Mouse (Mus musculus) hindbrain, postnatal 0 days (tissue): ENCODE results near the gene 4930447C04Rik. TPM values are rescaled to one million over a fixed set of nuclear protein-coding genes. Genes with fewer than 3 reads are reported as not detected.
A peak's percentile ranks its signal among the peaks of the same experiment; 100 is the strongest.

Source experiments
- ATAC-seq: fragments of 200-750 bp; cut with Nextera tagmentation; 2 replicates; pipeline ENCODE4 v1.8.0; 2017; ENCODE audit warnings: mild to moderate bottlenecking, moderate TSS enrichment, moderate library complexity
- DNase-seq: peaks from one replicate; pipeline ENCODE4 v3.0.0-alpha.2; 2015; ENCODE audit warnings: low spot score
- H3K27ac ChIP-seq: fragments of 300-500 bp; sonication (generic); 2 replicates; pipeline ENCODE4 v1.5.1; 2014; ENCODE audit warnings: mild to moderate bottlenecking
- H3K27me3 ChIP-seq: fragments of 300-500 bp; sonication (generic); 2 replicates; pipeline ENCODE4 v1.6.1; 2014; ENCODE audit warnings: low read length, mixed read lengths; ENCODE audit not compliant: insufficient read depth
- H3K36me3 ChIP-seq: fragments of 300-500 bp; sonication (generic); 2 replicates; pipeline ENCODE4 v1.6.1; 2014; ENCODE audit warnings: low read length, mixed read lengths; ENCODE audit not compliant: insufficient read depth
- H3K4me1 ChIP-seq: fragments of 300-500 bp; sonication (generic); 2 replicates; pipeline ENCODE4 v1.6.1; 2014; ENCODE audit warnings: antibody characterized with exemption, low read length, mixed read lengths; ENCODE audit not compliant: insufficient read depth
- H3K4me2 ChIP-seq: fragments of 300-500 bp; sonication (generic); 2 replicates; pipeline ENCODE4 v1.6.1; 2014; ENCODE audit warnings: low read depth, mild to moderate bottlenecking, low read length, moderate library complexity, mixed read lengths
- H3K4me3 ChIP-seq: fragments of 300-500 bp; sonication (generic); 2 replicates; pipeline ENCODE4 v1.5.1; 2014; ENCODE audit warnings: low read length
- H3K9ac ChIP-seq: fragments of 300-500 bp; sonication (generic); replicated peaks from 2 replicates; pipeline ENCODE4 v1.6.1; 2014; ENCODE audit warnings: mild to moderate bottlenecking, low read length, moderate library complexity, mixed read lengths
- H3K9me3 ChIP-seq: fragments of 300-500 bp; sonication (generic); 2 replicates; pipeline ENCODE4 v1.6.1; 2016; ENCODE audit warnings: low read length, mixed read lengths
- CTCF ChIP-seq: IDR thresholded peaks from 2 replicates; pipeline ENCODE4 v1.5.1; 2016; ENCODE audit warnings: antibody characterized with exemption, control low read depth, low read depth
- WGBS: fragments of 180-500 bp; shearing (Covaris S2); extraction: QIAGEN DNeasy Blood & Tissue Kit; methylation state at CpG from one replicate; pipeline ENCODE4 v1.1.7; 2014; 5-methylcytosine and 5-hydroxymethylcytosine counted together
- polyA plus RNA-seq: library from polyadenylated mRNA; unstranded; fragments of >200 nt; fragmentation: Nextera tagmentation; extraction: Ambion mirVana; gene quantifications from 2 replicates; pipeline ENCODE4 v1.2.1, GENCODE M21; 2015
- total RNA-seq: library from RNA; depleted of rRNA; stranded (reverse); fragments of >200 nt; gene quantifications from 2 replicates; pipeline ENCODE4 v1.2.3, GENCODE M21; 2014

The 4930447C04Rik gene
- total and polyA plus RNA-seq, 2 experiments from 2014 or later: 3.7 to 7.9 TPM

DNA sequence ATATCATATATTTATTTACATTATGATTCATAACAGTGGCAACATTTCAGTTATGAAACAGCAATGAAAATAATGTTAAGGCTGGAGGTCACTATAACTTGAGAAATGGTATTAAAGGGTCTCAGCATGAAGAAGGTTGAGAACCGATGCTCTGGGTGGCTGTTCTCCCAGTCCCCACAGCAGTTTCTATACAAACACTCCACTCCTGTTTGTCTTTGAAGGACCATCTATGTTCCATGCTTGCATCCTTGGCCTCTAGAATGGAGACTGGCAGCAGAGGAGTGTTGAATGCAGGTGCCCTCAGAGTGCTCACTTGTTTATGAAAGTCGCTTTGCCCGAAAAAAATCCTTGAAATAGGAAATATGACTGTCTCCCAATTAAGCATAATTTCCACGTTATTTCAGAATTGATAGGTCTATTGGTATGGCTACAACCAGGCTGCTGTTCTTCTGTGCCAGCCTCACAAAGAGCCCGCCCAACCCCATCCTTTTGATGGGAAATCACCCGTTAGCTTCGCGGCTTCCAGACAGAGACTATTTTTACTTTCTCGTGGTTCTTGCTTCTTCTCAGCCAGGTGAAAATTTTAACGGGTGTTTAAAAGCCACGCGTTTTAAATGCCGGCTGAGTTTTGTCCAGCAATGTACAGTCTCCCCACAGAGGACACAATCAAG, 87.0 kb downstream of the 4930447C04Rik start:
- Histone ChIP-seq H3K36me3 (no peaks in the 10 kb centered on the region), H3K9ac (no peak overlapping the region), H3K4me1 (peaks cover 4% of the 10 kb centered on the region; the same call in 1 of the 2 replicates), H3K4me2 (no peak overlapping the region), H3K9me3 (no peaks in the 10 kb centered on the region), H3K27me3 (peaks cover 81% of the 10 kb centered on the region), H3K4me3 (no peak overlapping the region), H3K27ac (no peak overlapping the region)
- no peak for ATAC-seq
- no peak for DNase-seq
- 25% methylated on average over 13 of the region's 13 CpGs for WGBS
- TF ChIP-seq CTCF: no peak

DNA sequence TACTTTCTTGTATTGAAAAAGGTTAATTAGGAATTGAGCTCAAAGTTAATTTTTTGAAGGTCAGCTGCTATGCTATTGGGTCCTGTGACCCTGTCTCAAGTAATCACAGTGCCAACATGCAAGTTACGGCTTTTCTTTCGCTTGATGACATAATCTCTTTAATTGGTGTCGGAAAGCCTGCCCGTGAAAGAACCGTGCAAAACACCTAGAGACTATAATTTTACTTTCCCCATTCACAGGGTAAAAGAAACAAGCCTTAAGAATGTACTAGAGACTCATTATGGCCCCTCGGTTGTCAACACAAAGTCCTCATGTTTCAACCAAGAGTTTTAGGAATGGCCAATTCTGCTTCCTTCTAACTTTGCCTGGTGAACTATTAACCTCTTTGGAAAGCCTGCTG, 88.3 kb downstream of the 4930447C04Rik start:
- H3K27ac ChIP-seq: no peak overlapping the region
- peaks cover 88% of the 10 kb centered on the region for H3K27me3 ChIP-seq
- ATAC-seq: no peak
- no peaks in the 10 kb centered on the region for H3K36me3 ChIP-seq
- H3K4me3 ChIP-seq: no peak overlapping the region
- 58% methylated on average over 6 of the region's 6 CpGs for WGBS
- TF ChIP-seq CTCF: no peak
- H3K4me2 ChIP-seq: no peak overlapping the region
- no peaks in the 10 kb centered on the region for H3K9me3 ChIP-seq
- H3K9ac ChIP-seq: no peak overlapping the region
- DNase-seq: no peak
- H3K4me1 ChIP-seq: peaks cover 4% of the 10 kb centered on the region; the same call in 1 of the 2 replicates

DNA sequence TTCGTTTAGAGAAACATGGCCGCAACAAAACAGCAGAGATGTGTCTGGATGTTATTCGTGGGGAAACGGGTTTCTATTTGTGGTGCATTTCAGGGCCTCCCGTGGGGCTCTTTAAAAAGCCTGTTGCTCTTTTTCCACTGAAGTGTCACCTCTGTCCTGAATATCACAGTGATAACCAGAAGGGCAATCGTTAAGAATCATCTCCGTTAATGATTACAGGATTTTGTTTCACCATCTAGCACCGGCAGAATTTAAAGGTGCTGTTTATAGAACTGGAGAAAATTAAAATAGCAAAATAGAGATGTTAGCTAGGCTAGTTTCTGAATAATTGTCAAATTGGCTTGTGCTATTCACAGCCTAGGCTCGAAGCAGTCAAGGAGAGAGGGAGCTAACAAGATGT, 90.4 kb downstream of the 4930447C04Rik start:
- H3K36me3 ChIP-seq: no peaks in the 10 kb centered on the region
- WGBS: 59% methylated on average over 9 of the region's 9 CpGs
- H3K9me3 ChIP-seq: no peaks in the 10 kb centered on the region
- peaks cover 82% of the 10 kb centered on the region for H3K27me3 ChIP-seq
- H3K9ac ChIP-seq: no peak overlapping the region
- no peak overlapping the region for H3K27ac ChIP-seq
- no peak for ATAC-seq
- no peak for DNase-seq
- TF ChIP-seq CTCF: no peak
- no peak overlapping the region for H3K4me3 ChIP-seq
- H3K4me2 ChIP-seq: no peak overlapping the region
- H3K4me1 ChIP-seq: peaks cover 4% of the 10 kb centered on the region; the same call in 1 of the 2 replicates

DNA sequence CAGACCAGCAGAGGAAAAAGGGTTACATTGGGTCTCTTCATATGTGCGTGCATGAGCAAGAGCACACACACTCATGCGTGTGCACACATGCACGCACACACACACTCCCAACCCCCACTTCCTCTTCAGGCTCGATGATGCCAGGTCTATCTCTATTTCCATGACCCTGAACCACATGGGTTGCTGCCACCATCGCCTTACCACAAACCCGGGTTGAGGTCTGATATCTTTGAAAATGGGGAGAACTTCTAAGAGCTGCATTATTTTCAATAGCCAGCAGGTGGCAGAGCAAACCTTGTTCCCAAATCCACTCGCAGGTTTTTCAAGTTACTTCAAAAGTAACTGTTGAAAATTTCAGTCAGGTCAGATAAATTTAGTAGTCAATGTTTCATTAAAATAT, 92.8 kb downstream of the 4930447C04Rik start:
- no peak overlapping the region for H3K27ac ChIP-seq
- H3K4me3 ChIP-seq: no peak overlapping the region
- H3K4me1 ChIP-seq: no peaks in the 10 kb centered on the region
- peak; percentile 77 for TF ChIP-seq CTCF
- ATAC-seq (no peak), DNase-seq (peak; percentile 81)
- H3K27me3 ChIP-seq: peaks cover 63% of the 10 kb centered on the region
- 28% methylated on average over 7 of the region's 7 CpGs for WGBS
- no peaks in the 10 kb centered on the region for H3K36me3 ChIP-seq
- no peak overlapping the region for H3K4me2 ChIP-seq
- no peaks in the 10 kb centered on the region for H3K9me3 ChIP-seq
- no peak overlapping the region for H3K9ac ChIP-seq

DNA sequence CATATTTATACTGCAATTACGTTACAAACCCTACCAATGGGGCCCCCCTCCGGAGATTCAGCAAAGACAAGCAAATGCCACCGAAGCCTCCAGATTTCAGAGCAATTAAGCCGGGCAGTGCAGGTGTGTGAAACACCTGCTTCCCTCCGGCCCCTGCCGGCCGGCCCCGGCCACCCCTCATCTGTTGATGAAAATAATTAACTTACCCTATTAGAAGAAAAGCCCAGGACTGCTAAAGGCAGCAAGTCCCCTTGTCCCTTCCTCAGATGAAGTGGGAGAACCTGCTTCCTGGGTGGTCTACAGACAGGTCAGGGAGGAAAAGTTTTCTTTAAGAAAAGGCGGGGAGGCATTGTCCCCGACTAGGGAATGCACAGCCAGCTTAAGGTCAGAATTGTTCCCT, 94.6 kb downstream of the 4930447C04Rik start:
- Histone ChIP-seq H3K4me3 (no peak overlapping the region), H3K9ac (no peak overlapping the region), H3K4me1 (no peaks in the 10 kb centered on the region), H3K4me2 (no peak overlapping the region), H3K36me3 (no peaks in the 10 kb centered on the region), H3K27me3 (peaks cover 49% of the 10 kb centered on the region), H3K9me3 (no peaks in the 10 kb centered on the region), H3K27ac (no peak overlapping the region)
- ATAC-seq (no peak), DNase-seq (no peak)
- no peak for TF ChIP-seq CTCF
- WGBS: 23% methylated on average over 10 of the region's 10 CpGs

DNA sequence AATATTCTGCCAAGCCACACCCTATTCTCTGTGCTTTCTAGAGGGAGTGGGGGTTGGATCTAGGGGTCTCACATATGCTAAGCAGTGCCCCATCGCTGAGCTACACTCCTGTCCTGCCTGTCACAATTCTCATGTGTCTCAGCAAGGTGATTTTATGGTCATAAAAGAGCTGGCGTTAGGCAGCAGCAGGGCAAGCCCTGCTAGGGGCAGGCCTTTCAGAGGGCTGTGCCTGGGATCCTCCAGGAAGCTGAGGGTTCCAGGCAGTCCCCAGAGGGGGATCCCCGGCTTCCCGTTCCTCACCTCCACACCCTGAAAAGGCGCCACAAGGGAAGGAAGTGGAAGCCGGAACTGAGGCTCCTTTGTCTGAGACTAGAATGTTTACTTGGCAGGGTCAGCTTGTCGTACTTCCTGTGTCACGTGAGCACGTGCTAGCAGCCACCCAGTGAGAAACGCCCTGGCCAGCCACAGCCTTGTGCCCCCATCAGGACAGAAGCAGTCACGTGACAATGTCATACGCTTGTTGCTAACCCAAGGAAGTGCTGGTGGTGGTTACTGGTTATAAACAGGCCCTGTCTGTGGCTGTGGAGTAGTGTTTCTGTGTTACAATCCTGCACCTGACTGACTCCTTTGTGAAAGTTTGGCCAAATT, 96.5 kb downstream of the 4930447C04Rik start:
- DNase-seq (peak; percentile 61), ATAC-seq (peak; percentile 81)
- TF ChIP-seq CTCF: no peak
- H3K9ac ChIP-seq: no peak overlapping the region
- H3K9me3 ChIP-seq: no peaks in the 10 kb centered on the region
- H3K27me3 ChIP-seq: peaks cover 31% of the 10 kb centered on the region
- peak overlapping the region; percentile 42 for H3K4me2 ChIP-seq
- no peaks in the 10 kb centered on the region for H3K36me3 ChIP-seq
- H3K4me3 ChIP-seq: peak overlapping the region; percentile 14
- 22% methylated on average over 12 of the region's 12 CpGs for WGBS
- H3K4me1 ChIP-seq: no peaks in the 10 kb centered on the region
- no peak overlapping the region; the same call in 1 of the 2 replicates for H3K27ac ChIP-seq

DNA sequence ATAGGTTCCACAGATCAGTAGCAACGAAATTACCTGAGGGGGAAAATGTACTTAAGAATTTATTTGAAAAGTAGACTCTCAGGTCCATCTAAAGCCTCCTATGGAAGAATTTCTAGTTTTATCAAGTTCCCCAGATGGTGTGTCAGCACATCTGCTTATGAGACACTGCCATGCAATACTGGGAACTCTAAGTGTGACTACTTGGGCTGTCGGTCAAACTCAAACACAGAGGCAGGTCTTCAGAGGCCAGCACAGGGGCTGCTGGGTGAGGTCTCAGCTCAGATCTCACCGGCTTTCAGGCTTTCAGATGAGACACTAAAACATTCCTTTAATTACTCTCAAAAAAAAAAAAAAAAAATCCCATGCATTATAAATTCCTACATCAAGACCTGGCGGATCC, 97.0 kb downstream of the 4930447C04Rik start:
- DNase-seq (no peak), ATAC-seq (no peak)
- Histone ChIP-seq H3K27me3 (peaks cover 26% of the 10 kb centered on the region), H3K4me1 (no peaks in the 10 kb centered on the region), H3K36me3 (no peaks in the 10 kb centered on the region), H3K27ac (no peak overlapping the region), H3K4me3 (no peak overlapping the region), H3K9ac (no peak overlapping the region), H3K9me3 (no peaks in the 10 kb centered on the region), H3K4me2 (peak overlapping the region; percentile 42; the same call in 1 of the 2 replicates)
- no peak for TF ChIP-seq CTCF
- 80% methylated on average over 4 of the region's 4 CpGs for WGBS
